Mouse (Mus musculus): ENCODE data around the gene Gys2. TPM values are rescaled to one million over a fixed set of nuclear protein-coding genes. Genes with fewer than 3 reads are reported as not detected.

Gys2 gene
- polyA plus RNA-seq, 1 experiment from 2014 or later = not detected

Other genes starting within 250 kb of the Gys2 start
- gene Iapp, start 174.7 kb downstream of the Gys2 start, polyA plus RNA-seq (2016; fragmentation: Nextera tagmentation; extraction: Ambion mirVana) = 2.5 and 3.5 TPM in 2 replicates
- gene Slco1a5, start 150.1 kb downstream of the Gys2 start, polyA plus RNA-seq (2016; fragmentation: Nextera tagmentation; extraction: Ambion mirVana) = 0.25 and 0.63 TPM in 2 replicates
- gene Pyroxd1, start 127.5 kb downstream of the Gys2 start, polyA plus RNA-seq (2016; fragmentation: Nextera tagmentation; extraction: Ambion mirVana) = 25.7 and 25.9 TPM in 2 replicates
- gene Recql, start 86.0 kb downstream of the Gys2 start, polyA plus RNA-seq (2016; fragmentation: Nextera tagmentation; extraction: Ambion mirVana) = 40.5 and 43.2 TPM in 2 replicates
- gene Golt1b, start 85.9 kb downstream of the Gys2 start, polyA plus RNA-seq (2016; fragmentation: Nextera tagmentation; extraction: Ambion mirVana) = 95.9 and 97.5 TPM in 2 replicates
- 2.6 and 4.3 TPM in 2 replicates for gene Spx, start 59.7 kb downstream of the Gys2 start, polyA plus RNA-seq (2016; fragmentation: Nextera tagmentation; extraction: Ambion mirVana)
- gene Ldhb, start 34.8 kb upstream of the Gys2 start, polyA plus RNA-seq (2016; fragmentation: Nextera tagmentation; extraction: Ambion mirVana) = 388 and 389 TPM in 2 replicates
- gene Kcnj8, start 98.5 kb upstream of the Gys2 start, polyA plus RNA-seq (2016; fragmentation: Nextera tagmentation; extraction: Ambion mirVana) = 6.3 and 7.2 TPM in 2 replicates
- 2.8 and 3.1 TPM in 2 replicates for gene Abcc9, start 229.2 kb upstream of the Gys2 start, polyA plus RNA-seq (2016; fragmentation: Nextera tagmentation; extraction: Ambion mirVana)